Mouse (Mus musculus): ENCODE data around the gene Ccdc158.

DNA sequence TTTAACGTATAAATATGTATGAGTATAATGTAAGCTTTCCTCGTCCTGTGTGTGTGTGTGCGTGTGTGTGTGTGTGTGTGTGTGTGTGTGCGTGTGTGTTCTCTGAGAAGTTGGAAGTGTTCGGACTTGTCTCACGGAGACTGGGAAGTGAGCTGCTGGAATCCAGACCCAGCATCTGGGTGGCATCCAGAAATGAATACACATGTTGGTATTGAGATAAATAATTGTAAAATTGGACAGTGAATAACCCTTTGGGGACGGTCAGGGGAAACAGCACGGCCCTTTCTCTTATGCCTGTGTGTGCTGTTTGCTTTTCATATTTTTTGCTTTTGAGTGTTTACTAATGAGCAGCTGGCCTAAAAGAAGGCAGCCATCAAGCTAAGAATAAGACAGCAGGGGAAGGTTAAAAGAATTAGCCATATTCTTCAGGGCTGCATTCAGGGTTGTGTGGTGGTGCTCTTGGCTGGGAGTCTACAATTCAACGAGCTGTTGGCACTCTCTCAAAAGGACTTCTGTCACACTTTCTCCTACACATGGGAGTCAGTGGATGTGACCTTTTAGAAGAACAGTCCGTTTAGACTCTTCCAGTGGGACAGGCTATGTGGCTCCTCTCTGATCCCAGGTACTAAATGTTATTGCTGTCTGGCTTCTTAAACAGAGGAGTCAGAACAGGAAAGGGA is 19.4 kb upstream of the Ccdc158 start:
- no peak for TF ChIP-seq CTCF (IDR thresholded peaks at IDR 0.05; ENCODE audit: extremely low read depth, insufficient read depth, insufficient read length, insufficient replicate concordance)
- no peak for TF ChIP-seq POLR2A (IDR thresholded peaks at IDR 0.05; ENCODE audit: low read depth, low read length)

Data from spleen, adult 2 months (tissue).